Mouse (Mus musculus): ENCODE measurements at regions not wholly inside any gene's neighbourhood (a gene's known extent, or its start where the extent isn't known, plus 50 kb on each side); places are given as distances from the start of the nearest gene placed in this dataset.
"Not testable (repeated sequence)": the region's sequence is repeated elsewhere in the genome, so short reads cannot be mapped to it uniquely, and the experiment has no call there.

- TF ChIP-seq EP300 (IDR thresholded peaks at IDR 0.05; ENCODE audit: insufficient read depth, low read depth, low read length): no peak
- peak; percentile 55 for TF ChIP-seq CTCF (IDR thresholded peaks at IDR 0.05)
- H3K36me3 ChIP-seq (ENCODE audit: control insufficient read depth, insufficient read depth, low read length): no peaks in the 10 kb centered on the region
- H3K4me3 ChIP-seq: no peak overlapping the region
- H3K9ac ChIP-seq (ENCODE audit: low read depth, low read length): no peak overlapping the region
- H3K4me1 ChIP-seq (ENCODE audit: control insufficient read depth, insufficient read depth, low read length): no peaks in the 10 kb centered on the region; the same call in 1 of the 2 replicates
- no peak for DNase-seq
- WGBS: 61% methylated on average over 4 of the region's 4 CpGs
- H3K79me2 ChIP-seq (replicated peaks; ENCODE audit: control insufficient read depth, insufficient read depth, low read length): no peaks in the 10 kb centered on the region
- H3K27me3 ChIP-seq (ENCODE audit: control insufficient read depth, insufficient read depth, low read length): no peaks in the 10 kb centered on the region
- no peak overlapping the region for H3K27ac ChIP-seq
- intact Hi-C loops (cut with DNase I): loop anchor here (10.0 kb wide), 1 partner anchor 273 kb away; no protein-coding TSS in a partner anchor
Observed at GRCm38 (mm10) chr6:4187683-4188082, 100.9 kb upstream of the Bet1 start.

GRCm38 (mm10) chr6:4190976-4191375 lies 104.2 kb upstream of the Bet1 start:
- H3K4me1 ChIP-seq (ENCODE audit: control insufficient read depth, insufficient read depth, low read length); intact Hi-C loops (cut with DNase I): not testable (repeated sequence)
- WGBS: 43% methylated on average over 5 of the region's 5 CpGs

GRCm38 (mm10) chr6:4193286-4193685 lies 106.5 kb upstream of the Bet1 start:
- H3K9ac ChIP-seq (ENCODE audit: low read depth, low read length): no peak overlapping the region
- no peak for DNase-seq
- no peaks in the 10 kb centered on the region for H3K36me3 ChIP-seq (ENCODE audit: control insufficient read depth, insufficient read depth, low read length)
- H3K4me3 ChIP-seq: no peak overlapping the region
- H3K27ac ChIP-seq: no peak overlapping the region
- intact Hi-C loops (cut with DNase I): no loop called here
- no peaks in the 10 kb centered on the region for H3K79me2 ChIP-seq (replicated peaks; ENCODE audit: control insufficient read depth, insufficient read depth, low read length)
- H3K4me1 ChIP-seq (ENCODE audit: control insufficient read depth, insufficient read depth, low read length): no peaks in the 10 kb centered on the region; the same call in 1 of the 2 replicates
- H3K27me3 ChIP-seq (ENCODE audit: control insufficient read depth, insufficient read depth, low read length): no peaks in the 10 kb centered on the region
- no peak for TF ChIP-seq POLR2A (IDR thresholded peaks at IDR 0.05; ENCODE audit: insufficient read depth, low read depth, low read length)
- TF ChIP-seq EP300 (IDR thresholded peaks at IDR 0.05; ENCODE audit: insufficient read depth, low read depth, low read length): no peak
- no peak for TF ChIP-seq CTCF (IDR thresholded peaks at IDR 0.05)
- 82% methylated on average over 5 of the region's 5 CpGs for WGBS

More at GRCm38 (mm10) chr6:4190976-4191375, 104.2 kb upstream of the Bet1 start:
- not testable (repeated sequence) for H3K27ac ChIP-seq; H3K27me3 ChIP-seq (ENCODE audit: control insufficient read depth, insufficient read depth, low read length); H3K9ac ChIP-seq (ENCODE audit: low read depth, low read length); H3K79me2 ChIP-seq (replicated peaks; ENCODE audit: control insufficient read depth, insufficient read depth, low read length); DNase-seq; H3K36me3 ChIP-seq (ENCODE audit: control insufficient read depth, insufficient read depth, low read length); H3K4me3 ChIP-seq

GRCm38 (mm10) chr6:4201176-4201575 lies 114.4 kb upstream of the Bet1 start:
- H3K9ac ChIP-seq (ENCODE audit: low read depth, low read length): no peak overlapping the region
- no peak for DNase-seq
- H3K27ac ChIP-seq: no peak overlapping the region
- H3K27me3 ChIP-seq (ENCODE audit: control insufficient read depth, insufficient read depth, low read length): no peaks in the 10 kb centered on the region
- TF ChIP-seq EP300 (IDR thresholded peaks at IDR 0.05; ENCODE audit: insufficient read depth, low read depth, low read length) (no peak), POLR2A (IDR thresholded peaks at IDR 0.05; ENCODE audit: insufficient read depth, low read depth, low read length) (no peak), CTCF (IDR thresholded peaks at IDR 0.05) (no peak)
- no peaks in the 10 kb centered on the region for H3K36me3 ChIP-seq (ENCODE audit: control insufficient read depth, insufficient read depth, low read length)
- no peak overlapping the region for H3K4me3 ChIP-seq
- H3K79me2 ChIP-seq (replicated peaks; ENCODE audit: control insufficient read depth, insufficient read depth, low read length): no peaks in the 10 kb centered on the region
- whole genome bisulfite sequencing: 59% methylated on average over 2 of the region's 2 CpGs
- intact Hi-C loops (cut with DNase I): no loop called here
- H3K4me1 ChIP-seq (ENCODE audit: control insufficient read depth, insufficient read depth, low read length): no peaks in the 10 kb centered on the region

- WGBS: 82% methylated on average over 5 of the region's 5 CpGs
- no peaks in the 10 kb centered on the region for H3K36me3 ChIP-seq (ENCODE audit: control insufficient read depth, insufficient read depth, low read length)
- H3K9ac ChIP-seq (ENCODE audit: low read depth, low read length): no peak overlapping the region
- DNase-seq: no peak
- TF ChIP-seq CTCF (IDR thresholded peaks at IDR 0.05) (no peak), EP300 (IDR thresholded peaks at IDR 0.05; ENCODE audit: insufficient read depth, low read depth, low read length) (no peak), POLR2A (IDR thresholded peaks at IDR 0.05; ENCODE audit: insufficient read depth, low read depth, low read length) (no peak)
- H3K27me3 ChIP-seq (ENCODE audit: control insufficient read depth, insufficient read depth, low read length): no peaks in the 10 kb centered on the region
- no peaks in the 10 kb centered on the region for H3K4me1 ChIP-seq (ENCODE audit: control insufficient read depth, insufficient read depth, low read length)
- intact Hi-C loops (cut with DNase I): no loop called here
- H3K4me3 ChIP-seq: no peak overlapping the region
- no peak overlapping the region for H3K27ac ChIP-seq
- H3K79me2 ChIP-seq (replicated peaks; ENCODE audit: control insufficient read depth, insufficient read depth, low read length): no peaks in the 10 kb centered on the region
Observed at GRCm38 (mm10) chr6:4205681-4206080, 118.9 kb upstream of the Bet1 start.

- no peaks in the 10 kb centered on the region for H3K4me1 ChIP-seq (ENCODE audit: control insufficient read depth, insufficient read depth, low read length)
- WGBS: 75% methylated on average over 9 of the region's 9 CpGs
- H3K4me3 ChIP-seq: no peak overlapping the region
- no peak for DNase-seq
- H3K27ac ChIP-seq: no peak overlapping the region
- TF ChIP-seq CTCF (IDR thresholded peaks at IDR 0.05) (no peak), EP300 (IDR thresholded peaks at IDR 0.05; ENCODE audit: insufficient read depth, low read depth, low read length) (no peak), POLR2A (IDR thresholded peaks at IDR 0.05; ENCODE audit: insufficient read depth, low read depth, low read length) (no peak)
- intact Hi-C loops (cut with DNase I): no loop called here
- H3K27me3 ChIP-seq (ENCODE audit: control insufficient read depth, insufficient read depth, low read length): no peaks in the 10 kb centered on the region
- H3K79me2 ChIP-seq (replicated peaks; ENCODE audit: control insufficient read depth, insufficient read depth, low read length): no peaks in the 10 kb centered on the region
- no peaks in the 10 kb centered on the region for H3K36me3 ChIP-seq (ENCODE audit: control insufficient read depth, insufficient read depth, low read length)
- H3K9ac ChIP-seq (ENCODE audit: low read depth, low read length): no peak overlapping the region
Observed at GRCm38 (mm10) chr6:4245265-4246112, 158.7 kb upstream of the Bet1 start.

All from heart, adult 2 months (tissue).